Mouse (Mus musculus) left cerebral cortex, postnatal 14 days (tissue): Measurements from ENCODE around the gene Slc13a5. TPM values are rescaled to one million over a fixed set of nuclear protein-coding genes. Genes with fewer than 3 reads are reported as not detected.

Source experiments
- DNase-seq, 2 experiments: peaks; one replicate each; pipeline ENCODE4 v3.0.0; 2021 to 2022; ENCODE audit warnings: low spot score in 2 of 2, mixed read lengths in 1 of 2
- intact Hi-C: fragments of 180-260 bp; cut with DNase I; formaldehyde crosslinking; loops from one replicate; pipeline ENCODE4 v1.15.1; 2025
- long read RNA-seq, 2 experiments: library from polyadenylated mRNA; stranded (forward); transcript quantifications; one replicate each; pipeline ENCODE4 v2.0.0; 2021
- total RNA-seq, 2 experiments: library from RNA; stranded (reverse); gene quantifications; 2 replicates each; pipeline ENCODE4 v1.2.3; 2021

The Slc13a5 gene
- 10 to 100 TPM; 17.2 to 24.0 TPM for total RNA-seq
- long read RNA-seq, experiment 1, partial matches to known transcripts = 6 of 12 reads
- long read RNA-seq, experiment 1, other reads (novel, unspliced or antisense) = 5 of 12 reads
- long read RNA-seq, experiment 2, transcript Slc13a5-201 (12 exons, 3,329 nt) = major isoform, 5 of 14 reads
- long read RNA-seq, experiment 2, partial matches to known transcripts = 3 of 14 reads
- long read RNA-seq, experiment 2, other reads (novel, unspliced or antisense) = 6 of 14 reads

- intact Hi-C loops = loop anchor here (5.0 kb wide), 1 partner anchor 40 kb away; no protein-coding TSS in a partner anchor
- no peak for DNase-seq
These were observed at the start of gene Slc13a5 for GRCm38 (mm10) chr11:72266960-72267560. Slc13a5 (minus strand) TSS chr11:72267222.

- intact Hi-C loops = no loop called here
- peak; percentile 46 to 51 for DNase-seq
These were observed 47.3 kb upstream of the Slc13a5 start, which contains the start of gene Fbxo39 for GRCm38 (mm10) chr11:72314151-72314895. Fbxo39 (plus strand) TSS chr11:72314444.

DNA sequence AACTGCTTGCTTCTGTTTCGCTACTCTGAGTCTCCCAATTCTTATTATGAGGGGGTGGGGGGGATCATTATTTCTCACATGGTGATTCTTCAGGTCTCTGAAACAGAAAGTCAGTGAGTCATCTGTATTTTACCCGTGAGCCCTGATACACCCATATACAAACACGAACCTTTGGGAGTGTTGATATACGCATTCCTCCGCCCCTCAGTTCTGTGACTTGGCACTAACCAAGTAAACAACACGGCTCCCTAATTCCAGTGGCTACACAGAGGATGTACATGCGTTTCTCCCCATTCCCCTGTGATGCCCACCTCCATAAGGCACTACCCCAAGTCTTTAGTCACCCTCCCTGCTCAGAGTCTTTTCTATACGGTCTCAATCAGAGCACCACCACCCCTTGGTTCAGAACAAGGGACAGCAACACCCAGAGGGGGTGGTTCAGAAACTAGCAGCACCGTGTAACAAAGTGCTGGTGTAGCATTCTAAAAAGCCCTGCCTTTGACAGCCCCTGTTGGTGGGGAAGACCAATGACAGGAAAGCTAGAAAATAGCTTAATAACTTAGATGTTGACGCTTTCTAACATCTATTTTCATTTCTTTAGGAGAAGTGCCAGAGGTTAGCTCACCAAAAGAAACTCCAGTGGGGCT is 44.5 kb upstream of the Slc13a5 start:
- DNase-seq = no peak
- intact Hi-C loops = no loop called here

DNA sequence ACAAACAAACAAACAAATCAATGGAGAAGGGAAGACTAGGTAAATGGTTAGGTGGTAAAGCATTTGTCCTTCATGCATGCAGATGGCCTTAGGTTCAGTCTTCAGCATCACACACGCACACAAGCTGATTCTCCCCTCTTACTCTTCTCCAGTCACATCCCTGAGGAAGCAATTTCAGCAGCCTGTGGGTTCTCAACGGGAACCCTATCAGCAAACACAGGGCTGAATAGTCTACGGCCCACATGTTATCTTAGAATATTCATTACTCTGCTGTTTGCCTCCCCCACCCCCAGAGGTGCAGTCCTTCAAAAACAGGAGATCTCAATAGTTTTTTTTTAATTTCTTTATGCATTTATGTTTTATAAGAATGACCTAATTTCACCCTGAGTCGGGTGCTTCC is 43.5 kb upstream of the Slc13a5 start:
- no peak for DNase-seq
- intact Hi-C loops = no loop called here

DNA sequence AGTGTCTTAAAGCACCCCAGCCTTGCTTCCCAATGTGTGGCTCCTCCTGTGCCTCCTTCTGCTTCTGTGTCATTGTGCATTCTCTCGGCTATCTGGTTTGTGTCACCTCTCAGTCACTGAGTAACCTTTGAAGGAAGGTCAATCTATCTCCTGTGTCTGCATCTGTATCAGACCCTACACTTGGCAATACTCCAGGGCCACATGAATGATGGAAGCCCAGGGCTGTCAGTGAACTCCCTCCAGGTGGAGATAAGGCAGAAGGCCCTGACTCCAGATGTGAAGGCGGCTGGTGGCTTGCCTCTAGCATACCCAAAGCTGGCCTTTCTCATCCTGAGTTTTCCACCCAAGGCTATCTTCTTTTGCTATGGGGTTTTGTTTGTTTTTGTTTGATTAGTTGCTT is 42.0 kb upstream of the Slc13a5 start:
- intact Hi-C loops = no loop called here
- DNase-seq = no peak

DNA sequence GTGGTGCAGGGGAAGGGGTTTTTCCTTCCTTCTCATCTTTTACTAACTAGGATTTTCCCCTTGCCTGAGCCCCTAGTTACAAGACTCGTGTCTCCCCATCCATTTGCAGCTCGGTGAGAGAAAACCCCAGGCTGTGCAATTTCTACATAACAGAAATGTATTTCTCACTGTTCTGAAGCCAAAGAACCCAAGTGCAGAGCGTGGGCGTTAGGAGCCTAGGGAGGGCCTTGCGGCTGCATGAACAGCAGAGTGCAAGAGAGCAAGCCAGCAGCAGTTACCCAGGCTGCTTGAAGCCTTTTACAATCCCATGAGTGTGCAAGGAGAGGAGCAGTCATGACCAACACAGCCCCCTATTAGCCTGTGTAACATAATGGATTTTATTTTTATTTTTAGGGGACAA is 40.4 kb upstream of the Slc13a5 start:
- intact Hi-C loops = no loop called here
- DNase-seq = peak; percentile 36 to 39

- intact Hi-C loops = no loop called here
- DNase-seq = peak; percentile 54 to 66
These were observed 35.2 kb upstream of the Slc13a5 start for GRCm38 (mm10) chr11:72302230-72302629.

DNA sequence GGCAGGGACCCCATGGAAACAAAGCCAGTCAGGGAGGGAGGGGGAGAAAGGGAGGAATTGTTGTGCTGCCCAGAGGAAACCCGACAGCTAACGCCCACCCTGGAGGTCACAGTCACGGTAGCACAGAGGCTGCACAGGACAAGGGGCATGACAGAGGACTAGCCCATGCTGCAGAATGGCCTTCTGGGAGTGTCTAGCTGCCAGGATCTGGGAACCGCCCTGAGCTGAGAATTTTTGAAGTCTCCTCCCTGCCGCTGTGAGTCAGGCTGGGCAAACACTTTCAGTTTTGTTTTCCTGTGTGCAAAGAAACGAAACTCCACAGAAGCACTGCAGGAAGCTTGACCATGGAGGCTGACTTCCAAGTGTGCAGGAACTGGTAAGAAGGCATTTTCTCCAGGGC is 34.3 kb upstream of the Slc13a5 start, which contains the start of gene Xaf1:
Gene Xaf1, plus strand, starts transcription at position 296 of the 400 bp plus-strand sequence.
- intact Hi-C loops = no loop called here

DNA sequence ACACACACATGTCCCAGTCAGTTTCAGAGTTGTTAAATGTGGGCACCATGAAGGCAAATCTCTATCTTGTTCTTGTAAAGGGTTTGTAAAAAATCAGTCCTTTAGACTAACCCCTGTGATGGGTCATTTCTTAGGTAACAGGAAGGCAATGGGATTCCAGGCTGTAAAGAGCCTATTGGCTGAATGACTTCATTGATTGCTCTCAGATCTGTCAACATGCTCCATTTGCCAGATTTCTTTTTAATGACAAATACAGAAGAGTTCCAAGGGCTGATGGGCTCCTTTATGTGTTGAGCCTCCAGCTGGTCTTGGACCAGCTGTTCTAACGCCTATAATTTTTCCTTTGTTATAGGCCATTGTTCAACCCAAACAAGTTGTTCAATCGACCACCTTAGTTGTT is 26.1 kb upstream of the Slc13a5 start:
- intact Hi-C loops = no loop called here

More for the DNA sequence above, 34.3 kb upstream of the Slc13a5 start, which contains the start of gene Xaf1:
- DNase-seq = no peak

DNA sequence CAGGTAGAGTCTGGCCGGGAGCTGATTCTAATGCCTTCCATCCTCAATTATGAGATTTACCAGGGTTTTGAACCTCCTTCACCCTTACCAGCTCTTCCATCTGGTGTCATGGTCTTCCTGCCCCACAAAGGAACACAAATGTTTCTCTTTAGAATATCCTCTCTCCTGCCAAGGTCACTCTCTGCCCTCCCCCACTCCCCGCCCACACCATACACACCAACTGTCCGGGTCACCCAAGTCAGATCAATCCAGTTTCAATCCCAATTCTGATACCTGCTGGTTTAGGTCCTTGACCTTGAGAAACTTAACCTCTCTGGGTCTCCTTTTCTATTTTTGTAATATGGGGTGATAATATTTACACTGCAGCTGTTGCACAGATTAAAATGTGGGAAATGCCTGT is 20.5 kb upstream of the Slc13a5 start:
- DNase-seq = no peak
- intact Hi-C loops = no loop called here

More for the DNA sequence above, 26.1 kb upstream of the Slc13a5 start:
- DNase-seq = no peak

GRCm38 (mm10) chr11:72287126-72287525 is 20.1 kb upstream of the Slc13a5 start:
- DNase-seq = no peak
- intact Hi-C loops = no loop called here

- intact Hi-C loops = no loop called here
- DNase-seq = no peak
These were observed 19.6 kb upstream of the Slc13a5 start for GRCm38 (mm10) chr11:72286651-72287050.

DNA sequence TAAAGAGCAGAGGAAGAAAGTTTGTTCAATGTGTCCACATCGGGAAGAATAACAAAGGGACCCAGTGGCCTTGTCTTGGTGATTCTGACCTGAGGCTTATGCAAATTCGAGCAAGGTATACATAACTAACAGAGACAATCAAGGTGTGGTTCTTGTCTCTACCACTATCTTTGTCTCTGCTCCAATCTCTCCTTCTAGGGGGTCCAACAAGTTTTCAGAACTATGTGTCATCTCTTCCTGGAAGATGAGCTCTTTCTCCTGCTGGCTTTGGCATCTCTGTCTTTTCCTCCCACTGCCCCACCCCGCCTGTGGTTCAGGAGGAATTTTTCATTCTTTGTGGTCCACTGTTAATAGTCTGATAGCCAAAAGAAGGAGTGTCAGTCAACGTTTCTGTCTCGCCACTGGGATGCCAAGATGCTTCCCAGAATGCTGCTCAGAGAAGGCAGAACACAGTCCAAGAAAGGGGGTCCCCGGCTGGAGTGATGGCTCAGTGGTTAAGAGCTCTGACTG is 19.0 kb upstream of the Slc13a5 start:
- intact Hi-C loops = no loop called here
- DNase-seq = no peak

- DNase-seq = peak; percentile 22 to 55
- intact Hi-C loops = no loop called here
These were observed 17.6 kb upstream of the Slc13a5 start for GRCm38 (mm10) chr11:72284532-72285182.

DNA sequence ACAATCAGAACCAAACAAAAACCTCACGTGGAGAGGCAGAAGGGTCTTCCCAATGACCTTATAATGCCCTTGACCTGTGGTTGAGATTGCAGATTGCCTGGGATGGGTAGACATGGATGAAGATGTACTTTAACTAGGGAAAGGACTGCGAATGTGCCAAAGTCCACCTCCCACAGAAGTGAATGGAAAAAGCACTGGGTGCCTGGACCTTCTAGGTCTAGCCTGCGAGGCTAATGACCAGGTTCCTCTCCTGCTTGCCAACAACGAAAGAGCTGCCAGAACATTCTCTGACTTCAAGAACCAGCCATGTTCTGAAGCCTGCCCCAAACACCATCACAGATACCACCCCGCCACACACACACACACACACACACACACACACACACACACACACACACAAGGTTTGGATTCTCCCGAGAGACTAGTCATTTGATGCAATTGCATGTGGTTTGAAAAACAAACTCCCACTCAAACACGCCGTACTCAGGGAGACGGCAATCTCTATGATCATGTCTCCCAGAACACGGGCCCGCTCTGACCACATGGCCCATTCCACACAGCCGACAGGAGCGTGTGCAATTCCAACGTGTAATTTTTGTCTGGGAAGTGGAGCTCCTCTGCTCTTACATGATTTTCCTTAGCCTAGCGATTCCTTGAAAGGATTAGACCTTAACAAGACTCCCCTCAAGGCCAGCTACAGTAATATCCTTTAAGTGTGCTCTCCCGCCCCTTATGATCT is 16.6 kb upstream of the Slc13a5 start:
- intact Hi-C loops = no loop called here
- DNase-seq = no peak

DNA sequence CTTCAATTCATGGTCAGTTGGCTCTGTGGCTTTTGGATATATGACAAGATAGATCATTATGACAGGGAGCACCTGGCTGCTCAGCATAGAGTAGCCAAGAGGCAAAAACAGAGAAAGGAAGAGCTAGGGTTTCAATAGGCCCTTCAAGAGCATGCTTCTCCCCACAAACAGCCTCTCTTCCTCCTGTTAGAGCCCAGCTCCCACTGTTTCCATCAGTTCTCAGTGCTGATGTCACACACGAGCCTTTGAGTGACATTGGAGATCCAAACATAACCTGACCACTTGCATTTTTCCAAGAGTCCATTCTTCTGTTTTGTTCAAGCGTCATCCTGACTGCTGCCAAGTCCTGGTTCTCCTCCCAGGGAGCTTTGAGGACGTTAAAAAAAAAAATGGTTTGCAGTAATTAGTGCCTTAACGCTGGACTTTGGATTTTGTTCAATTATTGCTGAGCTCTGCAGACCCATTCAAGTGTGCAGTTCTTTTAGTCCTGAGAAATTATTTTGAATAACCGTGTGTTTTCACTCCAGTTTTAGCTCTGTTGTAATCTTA is 14.9 kb upstream of the Slc13a5 start:
- no peak for DNase-seq
- intact Hi-C loops = no loop called here

DNA sequence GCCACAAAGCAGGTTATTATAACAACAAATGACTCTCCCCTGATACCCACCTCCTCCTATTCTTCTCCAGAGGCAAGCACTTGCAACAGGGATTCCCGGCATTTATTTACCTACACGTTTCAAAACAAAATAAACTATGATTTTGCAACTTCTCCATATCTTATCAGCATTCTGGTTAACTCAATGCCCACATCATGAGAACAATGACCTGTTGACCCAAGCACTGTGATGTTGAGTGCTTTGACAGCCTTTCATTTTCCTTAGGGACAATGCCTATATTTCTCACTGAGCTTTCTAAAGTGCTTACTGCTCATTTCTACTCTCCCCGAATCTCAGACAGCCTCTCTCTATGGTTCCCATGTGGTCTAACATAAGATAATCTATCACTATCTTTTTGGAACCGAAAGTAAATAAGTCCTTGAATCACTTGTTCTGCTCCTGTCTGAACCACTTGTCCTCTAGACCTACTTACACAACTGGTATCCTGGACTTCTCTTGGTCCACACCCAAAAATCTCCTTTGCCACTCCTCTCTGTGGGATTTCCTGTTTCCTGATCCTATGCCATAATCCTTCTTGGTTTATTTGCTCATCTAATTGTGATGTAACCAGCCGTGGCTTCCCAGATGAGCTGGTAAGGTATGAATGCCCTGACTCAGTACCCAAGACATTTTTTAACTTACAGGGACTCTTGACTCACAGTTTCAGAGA is 14.3 kb upstream of the Slc13a5 start:
- intact Hi-C loops = no loop called here
- DNase-seq = no peak

DNA sequence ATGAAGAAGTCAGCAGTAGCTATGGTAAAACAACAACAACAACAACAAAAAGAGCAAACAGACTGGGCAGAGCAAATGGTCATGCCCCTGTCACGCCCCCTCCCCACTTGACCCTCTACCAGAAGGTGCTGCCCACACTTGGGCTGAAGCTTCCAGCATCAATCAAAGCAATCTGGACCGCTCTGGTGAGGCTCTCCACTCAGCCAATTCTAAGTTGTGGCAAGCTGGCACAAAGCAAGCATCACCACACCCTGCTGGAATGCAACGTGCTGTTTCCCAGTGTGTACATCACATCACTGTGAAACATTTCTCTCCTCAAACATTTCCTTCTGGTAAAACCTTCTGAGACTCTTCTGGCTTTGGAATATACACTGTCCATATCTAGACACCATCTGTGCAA is 6.3 kb upstream of the Slc13a5 start:
- DNase-seq = peak in 1 of 2 experiments; percentile 28

More for the DNA sequence above, 6.3 kb upstream of the Slc13a5 start:
- intact Hi-C loops = no loop called here
